Mouse (Mus musculus): ENCODE measurements around the gene Cldn14. TPM values are rescaled to one million over a fixed set of nuclear protein-coding genes. Genes with fewer than 3 reads are reported as not detected.

The Cldn14 gene
- total RNA-seq, 1 experiment = 0.36 TPM

DNA sequence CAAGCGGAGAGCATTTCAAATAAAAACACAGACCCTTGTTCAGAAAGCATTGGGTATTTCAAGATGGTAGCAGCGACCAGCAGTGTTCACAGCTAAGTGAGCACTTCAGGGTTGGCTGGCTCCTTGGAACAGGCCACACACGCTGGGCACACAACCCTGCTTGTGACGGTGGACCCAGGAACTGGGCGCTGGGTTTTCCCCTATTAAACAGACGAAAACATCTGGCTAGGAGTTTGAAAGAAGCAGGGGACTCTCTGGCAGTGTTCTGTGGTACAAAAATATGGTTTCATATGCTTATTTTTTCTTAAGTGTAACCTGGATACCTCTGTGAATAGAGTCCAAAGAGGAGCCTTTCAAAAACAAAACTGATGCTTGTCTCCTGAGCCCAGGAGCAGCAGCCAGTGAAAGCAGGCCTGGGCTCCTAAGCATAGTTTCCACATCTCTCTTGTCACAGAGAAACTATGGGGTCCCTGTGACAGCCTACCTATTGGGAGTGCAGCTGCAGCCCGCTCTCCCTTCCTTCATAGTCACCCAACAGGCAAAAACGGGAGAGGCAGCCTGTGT, 82.9 kb downstream of the Cldn14 start:
- H3K9me3 ChIP-seq (ENCODE audit: control insufficient read depth, insufficient read depth, low read depth, low read length) = no peaks in the 10 kb centered on the region
- no peak overlapping the region; the same call in 1 of the 2 replicates for H3K27ac ChIP-seq (ENCODE audit: insufficient read depth, low read depth, low read length, poor library complexity, severe bottlenecking)
- DNase-seq (ENCODE audit: low read depth, low spot score) = no peak
- H3K4me1 ChIP-seq (ENCODE audit: control insufficient read depth in 2 of 2, insufficient read depth in 2 of 2, low read length in 2 of 2, poor library complexity in 1 of 2) = peaks cover 2 to 20% of the 10 kb centered on the region in 2 experiments; a peak in 2 of 4 replicates
- H3K9ac ChIP-seq (ENCODE audit: insufficient read depth, low read depth, low read length, poor library complexity, severe bottlenecking) = no peak overlapping the region
- no peak overlapping the region for H3K4me3 ChIP-seq (ENCODE audit: insufficient read depth in 1 of 2, low read depth in 1 of 2, low read length in 2 of 2, poor library complexity in 1 of 2, severe bottlenecking in 1 of 2)
- H3K36me3 ChIP-seq (ENCODE audit: control insufficient read depth, insufficient read depth, low read length, poor library complexity, severe bottlenecking) = no peaks in the 10 kb centered on the region
- in situ Hi-C loops (cut with MboI; ENCODE audit: low sequenced_read_pairs in 2 of 2, unreplicated experiment in 2 of 2) = no loop called here
- TF ChIP-seq MAFK (IDR thresholded peaks at IDR 0.05; ENCODE audit: insufficient read depth, low read depth, low read length) = no peak
- no peak for TF ChIP-seq CHD2 (IDR thresholded peaks at IDR 0.05; ENCODE audit: low read depth, low read length)
- TF ChIP-seq ZNF384 (IDR thresholded peaks at IDR 0.05; ENCODE audit: low read depth, low read length) = no peak
- no peak for TF ChIP-seq ZC3H11A (IDR thresholded peaks at IDR 0.05; ENCODE audit: borderline replicate concordance, low read depth, low read length)
- no peak for TF ChIP-seq HCFC1 (IDR thresholded peaks at IDR 0.05; ENCODE audit: borderline replicate concordance, insufficient read depth, low read length)

DNA sequence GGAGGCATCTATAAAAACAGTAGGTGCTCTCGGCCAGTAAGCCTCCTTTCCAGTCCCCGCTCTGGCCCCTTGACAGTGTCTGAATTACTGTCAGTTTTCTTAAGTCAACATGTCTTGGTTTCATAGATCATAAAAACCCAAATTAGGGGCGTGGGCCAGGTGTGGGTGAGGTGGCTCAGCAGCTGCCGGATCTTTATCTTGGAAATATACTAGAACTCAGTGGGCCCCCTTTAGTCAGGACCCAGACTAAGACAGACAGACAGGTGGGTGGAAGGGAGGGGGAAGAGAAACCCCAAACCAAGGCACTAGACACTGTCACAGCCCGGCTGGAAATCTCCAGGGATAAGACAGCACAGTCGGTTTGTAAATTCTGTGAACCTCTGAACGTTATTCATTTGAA, 84.8 kb downstream of the Cldn14 start:
- H3K9me3 ChIP-seq (ENCODE audit: control insufficient read depth, insufficient read depth, low read depth, low read length) = no peaks in the 10 kb centered on the region
- peaks cover 2 to 28% of the 10 kb centered on the region in 2 experiments; a peak in 2 of 4 replicates for H3K4me1 ChIP-seq (ENCODE audit: control insufficient read depth in 2 of 2, insufficient read depth in 2 of 2, low read length in 2 of 2, poor library complexity in 1 of 2)
- H3K27ac ChIP-seq (ENCODE audit: insufficient read depth, low read depth, low read length, poor library complexity, severe bottlenecking) = no peak overlapping the region; the same call in 1 of the 2 replicates
- H3K4me3 ChIP-seq (ENCODE audit: insufficient read depth in 1 of 2, low read depth in 1 of 2, low read length in 2 of 2, poor library complexity in 1 of 2, severe bottlenecking in 1 of 2) = no peak overlapping the region; a peak in 2 of 4 replicates
- in situ Hi-C loops (cut with MboI; ENCODE audit: low sequenced_read_pairs in 2 of 2, unreplicated experiment in 2 of 2) = no loop called here
- no peak for DNase-seq (ENCODE audit: low read depth, low spot score)
- H3K9ac ChIP-seq (ENCODE audit: insufficient read depth, low read depth, low read length, poor library complexity, severe bottlenecking) = no peak overlapping the region; the same call in 1 of the 2 replicates
- no peak for TF ChIP-seq ZNF384 (IDR thresholded peaks at IDR 0.05; ENCODE audit: low read depth, low read length)
- TF ChIP-seq MAFK (IDR thresholded peaks at IDR 0.05; ENCODE audit: insufficient read depth, low read depth, low read length) = no peak
- no peak for TF ChIP-seq ZC3H11A (IDR thresholded peaks at IDR 0.05; ENCODE audit: borderline replicate concordance, low read depth, low read length)
- TF ChIP-seq CHD2 (IDR thresholded peaks at IDR 0.05; ENCODE audit: low read depth, low read length) = no peak
- no peak for TF ChIP-seq HCFC1 (IDR thresholded peaks at IDR 0.05; ENCODE audit: borderline replicate concordance, insufficient read depth, low read length)
- H3K36me3 ChIP-seq (ENCODE audit: control insufficient read depth, insufficient read depth, low read length, poor library complexity, severe bottlenecking) = no peaks in the 10 kb centered on the region

DNA sequence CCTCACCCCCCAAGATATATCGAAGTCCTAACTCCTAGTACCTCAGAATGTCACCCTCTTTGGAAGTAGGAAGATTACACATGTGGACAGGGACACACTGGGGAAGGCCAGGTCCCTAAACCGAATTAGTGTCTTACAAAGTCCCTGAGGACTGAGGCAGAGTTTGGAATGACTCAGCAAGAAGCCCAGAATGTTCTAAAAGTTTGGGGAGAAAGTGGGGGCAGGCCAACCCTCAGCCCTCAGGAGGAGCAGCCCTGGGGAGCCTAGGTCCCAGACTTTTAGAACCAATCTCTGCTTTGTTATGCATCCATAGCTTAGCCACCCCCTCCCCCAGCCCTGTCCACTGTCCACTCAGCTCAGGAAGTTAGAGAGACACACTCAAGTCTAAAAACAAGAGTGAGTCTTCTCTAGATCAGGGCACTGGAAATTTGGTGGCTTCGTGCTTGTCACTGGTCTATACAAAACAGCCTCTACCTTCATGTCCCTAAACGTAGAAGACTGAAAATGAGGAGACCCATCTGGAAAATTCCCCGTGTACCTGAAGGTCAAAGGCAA, 85.7 kb downstream of the Cldn14 start:
- in situ Hi-C loops (cut with MboI; ENCODE audit: low sequenced_read_pairs in 2 of 2, unreplicated experiment in 2 of 2) = no loop called here
- Histone ChIP-seq H3K9ac (ENCODE audit: insufficient read depth, low read depth, low read length, poor library complexity, severe bottlenecking) (peak overlapping the region; percentile 20; the same call in 1 of the 2 replicates), H3K4me3 (ENCODE audit: insufficient read depth in 1 of 2, low read depth in 1 of 2, low read length in 2 of 2, poor library complexity in 1 of 2, severe bottlenecking in 1 of 2) (no peak overlapping the region), H3K9me3 (ENCODE audit: control insufficient read depth, insufficient read depth, low read depth, low read length) (no peaks in the 10 kb centered on the region), H3K27ac (ENCODE audit: insufficient read depth, low read depth, low read length, poor library complexity, severe bottlenecking) (no peak overlapping the region; the same call in 1 of the 2 replicates), H3K4me1 (ENCODE audit: control insufficient read depth in 2 of 2, insufficient read depth in 2 of 2, low read length in 2 of 2, poor library complexity in 1 of 2) (peaks cover 2 to 28% of the 10 kb centered on the region in 2 experiments; a peak in 2 of 4 replicates), H3K36me3 (ENCODE audit: control insufficient read depth, insufficient read depth, low read length, poor library complexity, severe bottlenecking) (no peaks in the 10 kb centered on the region)
- TF ChIP-seq MAFK (IDR thresholded peaks at IDR 0.05; ENCODE audit: insufficient read depth, low read depth, low read length) = 0 out of 2 replicates have a peak, but pooled peaks have one; percentile 24
- no peak for TF ChIP-seq ZNF384 (IDR thresholded peaks at IDR 0.05; ENCODE audit: low read depth, low read length)
- TF ChIP-seq HCFC1 (IDR thresholded peaks at IDR 0.05; ENCODE audit: borderline replicate concordance, insufficient read depth, low read length) = no peak
- DNase-seq (ENCODE audit: low read depth, low spot score) = no peak

DNA sequence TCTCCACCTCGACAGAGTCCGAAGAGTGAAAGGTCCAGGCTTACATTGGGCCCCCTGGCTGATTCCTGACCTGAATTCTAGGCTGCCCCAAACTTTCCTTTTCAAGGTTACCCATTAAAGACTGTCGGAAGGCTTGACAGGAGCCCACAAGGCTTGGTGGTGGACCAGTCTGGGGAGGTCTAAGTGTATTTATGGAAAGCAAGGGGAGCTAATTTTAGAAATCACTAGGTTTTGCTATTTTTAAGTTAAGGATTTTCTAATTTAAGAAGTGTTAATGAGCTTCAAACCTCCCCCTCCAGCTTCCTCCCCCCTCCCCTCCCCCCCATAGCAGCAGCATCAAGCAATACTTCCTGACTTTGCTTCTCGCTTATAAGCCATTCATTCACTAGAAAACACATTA, 88.0 kb downstream of the Cldn14 start:
- in situ Hi-C loops (cut with MboI; ENCODE audit: low sequenced_read_pairs in 2 of 2, unreplicated experiment in 2 of 2) = no loop called here
- Histone ChIP-seq H3K36me3 (ENCODE audit: control insufficient read depth, insufficient read depth, low read length, poor library complexity, severe bottlenecking) (no peaks in the 10 kb centered on the region), H3K4me3 (ENCODE audit: insufficient read depth in 1 of 2, low read depth in 1 of 2, low read length in 2 of 2, poor library complexity in 1 of 2, severe bottlenecking in 1 of 2) (no peak overlapping the region), H3K9me3 (ENCODE audit: control insufficient read depth, insufficient read depth, low read depth, low read length) (no peaks in the 10 kb centered on the region), H3K27ac (ENCODE audit: insufficient read depth, low read depth, low read length, poor library complexity, severe bottlenecking) (no peak overlapping the region), H3K9ac (ENCODE audit: insufficient read depth, low read depth, low read length, poor library complexity, severe bottlenecking) (no peak overlapping the region; the same call in 1 of the 2 replicates), H3K4me1 (ENCODE audit: control insufficient read depth in 2 of 2, insufficient read depth in 2 of 2, low read length in 2 of 2, poor library complexity in 1 of 2) (peaks cover 2 to 28% of the 10 kb centered on the region in 2 experiments; a peak in 2 of 4 replicates)
- TF ChIP-seq ZNF384 (IDR thresholded peaks at IDR 0.05; ENCODE audit: low read depth, low read length) (no peak), ZC3H11A (IDR thresholded peaks at IDR 0.05; ENCODE audit: borderline replicate concordance, low read depth, low read length) (no peak), HCFC1 (IDR thresholded peaks at IDR 0.05; ENCODE audit: borderline replicate concordance, insufficient read depth, low read length) (no peak), MAFK (IDR thresholded peaks at IDR 0.05; ENCODE audit: insufficient read depth, low read depth, low read length) (no peak), CHD2 (IDR thresholded peaks at IDR 0.05; ENCODE audit: low read depth, low read length) (no peak)
- no peak for DNase-seq (ENCODE audit: low read depth, low spot score)

Data from ES-E14 (cell line).